Mouse (Mus musculus) cerebellum, adult 8-10 months (tissue): Measurements from ENCODE around the gene Txnrd2.

Source experiments
- DNase-seq: peaks from one replicate; pipeline ENCODE4 v3.0.0; 2022

Txnrd2 gene

GRCm38 (mm10) chr16:18418756-18419602 lies 7.2 kb upstream of the Txnrd2 start:
- DNase-seq, result no peak

- no peak for DNase-seq
These were observed 6.6 kb upstream of the Txnrd2 start for GRCm38 (mm10) chr16:18419603-18420026.

GRCm38 (mm10) chr16:18420571-18420970 lies 5.6 kb upstream of the Txnrd2 start:
- DNase-seq, result no peak

DNA sequence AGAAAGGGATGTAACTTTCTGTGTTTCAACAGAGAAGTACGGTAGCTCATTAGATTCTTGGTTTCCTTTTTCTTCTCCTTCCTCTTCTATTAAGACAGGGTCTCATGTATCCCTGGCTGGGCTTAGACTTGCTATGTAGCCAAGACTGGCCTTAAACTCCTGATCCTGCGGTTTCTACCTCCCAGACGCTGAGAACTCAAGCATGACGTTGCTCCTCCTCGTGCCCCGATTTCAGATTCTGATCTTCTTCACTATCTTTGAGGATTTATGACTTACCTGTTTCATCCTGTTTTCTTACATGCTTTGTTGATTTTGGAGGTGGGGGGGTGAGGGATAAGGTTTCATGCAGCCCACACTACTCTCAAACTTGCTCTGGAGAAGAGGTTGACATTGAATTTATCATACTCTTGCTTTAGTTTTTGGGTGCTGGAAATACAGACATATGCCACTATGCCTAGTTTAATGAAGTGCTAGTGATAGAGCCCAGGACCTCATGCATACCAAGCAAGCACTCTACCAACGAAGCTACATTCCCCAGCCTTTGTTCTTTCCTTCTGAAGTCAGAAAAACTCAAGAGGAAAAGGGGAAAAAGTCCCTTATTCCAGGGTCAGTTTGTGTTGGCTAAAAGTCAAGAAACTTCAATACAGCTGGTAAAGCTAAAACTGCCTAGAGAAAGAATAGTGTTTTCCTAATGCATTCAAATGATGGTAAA lies 2.8 kb upstream of the Txnrd2 start:
- DNase-seq, result no peak

DNA sequence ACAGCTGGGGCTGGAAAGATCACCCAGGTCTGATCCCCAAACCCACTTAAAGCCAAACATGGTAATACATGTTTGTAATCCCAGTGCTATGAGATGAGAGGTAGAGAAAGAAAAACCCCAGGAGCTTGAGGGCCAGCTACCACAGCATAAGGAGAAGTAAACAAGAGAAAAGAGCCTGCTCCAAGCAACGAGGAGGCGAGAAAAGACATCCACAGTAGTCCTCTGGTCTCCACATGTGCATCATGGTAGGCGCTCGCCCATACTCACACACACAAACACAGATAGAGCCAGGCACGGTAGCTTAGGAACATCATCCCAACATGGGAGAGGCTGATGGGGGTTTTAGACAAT lies 2.3 kb upstream of the Txnrd2 start:
- DNase-seq, result no peak

GRCm38 (mm10) chr16:18424364-18425045 lies 1.7 kb upstream of the Txnrd2 start:
- DNase-seq, result no peak

DNA sequence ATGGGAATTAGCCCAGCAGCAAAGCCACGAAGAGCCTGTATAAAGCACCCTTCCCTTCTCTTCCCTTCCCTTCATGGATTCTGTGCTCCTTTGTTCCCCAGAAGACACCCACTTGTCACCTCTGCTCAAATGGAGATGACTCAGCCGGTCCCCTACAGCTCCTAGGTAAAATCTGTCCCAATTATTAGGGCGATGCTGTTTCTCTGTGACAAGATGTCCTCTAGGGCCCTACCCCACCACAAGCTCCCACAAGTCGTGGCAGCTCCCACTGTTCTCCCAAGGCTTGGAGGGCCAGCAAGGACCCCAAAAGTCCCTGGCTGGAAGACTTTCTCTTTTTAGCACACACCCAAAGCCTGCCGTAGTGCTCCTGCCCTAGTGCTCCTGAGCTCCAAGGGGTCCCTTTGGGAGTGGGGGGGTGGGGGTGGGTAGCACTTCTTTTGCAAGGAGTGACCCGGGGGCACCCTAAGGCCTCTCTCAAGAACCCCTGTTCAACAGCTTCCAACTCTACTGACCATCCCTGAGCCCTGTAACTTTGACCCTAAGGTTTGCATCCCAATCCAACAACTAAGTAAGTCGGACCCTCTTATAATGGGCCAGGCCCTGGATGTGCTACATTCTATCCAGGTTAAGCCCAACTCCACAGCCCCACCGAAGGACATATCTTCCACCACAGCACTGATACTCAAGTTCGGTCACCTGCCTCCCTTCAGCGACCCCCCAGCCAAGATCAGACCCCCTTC lies 539 bp upstream of the Txnrd2 start:
- DNase-seq, result peak; percentile 32

- no peak for DNase-seq
These were observed 657 bp downstream of the Txnrd2 start, which contains the start of gene Comt for GRCm38 (mm10) chr16:18426802-18427280. Comt (minus strand) TSS chr16:18426852.

DNA sequence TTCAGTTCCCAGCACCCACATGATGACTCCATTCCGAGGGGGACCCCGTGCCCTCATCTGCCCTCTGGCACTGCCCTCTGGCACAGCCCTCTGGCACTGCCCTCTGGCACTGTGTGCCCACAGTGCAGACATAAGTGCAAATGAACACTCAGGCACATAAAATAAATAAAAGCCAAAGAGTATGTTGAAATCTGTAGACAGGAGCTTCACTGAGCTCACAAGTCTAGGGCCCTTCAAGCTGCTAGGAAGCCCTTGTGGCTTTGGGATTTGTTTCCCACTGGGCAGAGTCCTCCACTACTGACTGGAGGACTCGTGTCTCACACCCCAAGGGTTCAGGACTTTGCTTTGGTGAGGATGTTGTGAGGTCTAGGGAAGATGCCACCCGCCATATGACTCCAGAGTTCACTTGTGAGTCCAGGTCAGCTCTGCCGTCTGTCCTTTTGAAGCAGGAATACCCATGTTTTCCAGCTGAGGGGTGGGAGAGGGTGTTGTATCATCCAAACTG lies 1.9 kb downstream of the Txnrd2 start:
- no peak for DNase-seq

DNA sequence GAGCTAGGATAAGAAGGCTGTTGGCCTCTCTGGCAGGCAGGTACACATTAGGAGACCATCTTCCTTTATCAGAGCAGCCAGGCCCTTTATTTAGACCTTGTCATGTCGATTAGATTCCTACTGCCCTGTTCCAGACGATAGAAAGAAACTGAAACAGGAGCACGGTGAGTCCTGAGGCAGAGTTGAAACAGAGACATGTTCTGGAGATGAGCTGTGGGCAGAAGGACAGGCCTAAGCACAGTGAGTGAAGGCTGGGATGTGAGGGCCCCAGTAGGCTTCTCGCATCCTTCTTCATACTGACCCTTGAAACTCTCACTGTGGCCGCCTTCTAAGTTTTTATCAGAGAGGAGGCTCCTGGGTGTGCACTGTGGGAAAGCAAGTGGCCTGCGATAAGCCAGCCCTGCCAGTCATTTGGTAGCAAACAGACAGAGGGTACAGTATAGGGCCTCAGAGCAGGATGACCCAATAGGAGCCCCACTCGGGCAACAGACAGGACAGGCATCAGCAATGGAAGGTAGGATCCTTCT lies 2.4 kb downstream of the Txnrd2 start:
- DNase-seq, result no peak

GRCm38 (mm10) chr16:18429641-18430040 lies 3.5 kb downstream of the Txnrd2 start:
- no peak for DNase-seq

DNA sequence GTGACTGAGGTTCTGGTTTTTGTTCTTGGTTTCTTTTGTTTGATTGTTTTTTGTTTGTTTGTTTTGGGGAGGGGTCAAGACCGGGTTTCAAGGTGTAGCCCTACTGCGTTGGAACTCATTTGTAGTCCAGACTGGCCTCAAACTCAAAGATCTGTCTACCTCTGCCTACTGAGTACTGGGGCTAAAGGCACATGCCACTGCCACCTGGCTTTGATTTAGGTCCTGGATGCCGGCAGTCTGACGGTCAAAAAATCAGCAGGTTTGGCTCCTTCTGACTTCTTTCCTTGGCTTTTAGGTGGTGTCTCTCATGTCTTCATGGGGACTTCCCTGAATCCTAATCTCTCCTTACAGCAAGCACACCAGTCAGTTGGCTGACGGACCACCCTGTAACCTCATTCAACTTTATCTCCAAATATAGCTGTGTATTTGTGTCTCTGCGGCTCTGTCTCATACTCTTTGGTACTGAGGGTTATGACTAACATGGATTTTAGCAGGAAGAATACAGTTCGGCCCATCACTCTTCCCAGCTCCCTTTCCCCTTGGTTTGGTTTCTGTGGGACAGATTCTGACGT lies 4.5 kb downstream of the Txnrd2 start:
- DNase-seq, result no peak

GRCm38 (mm10) chr16:18433341-18433920 lies 7.2 kb downstream of the Txnrd2 start:
- no peak for DNase-seq

DNA sequence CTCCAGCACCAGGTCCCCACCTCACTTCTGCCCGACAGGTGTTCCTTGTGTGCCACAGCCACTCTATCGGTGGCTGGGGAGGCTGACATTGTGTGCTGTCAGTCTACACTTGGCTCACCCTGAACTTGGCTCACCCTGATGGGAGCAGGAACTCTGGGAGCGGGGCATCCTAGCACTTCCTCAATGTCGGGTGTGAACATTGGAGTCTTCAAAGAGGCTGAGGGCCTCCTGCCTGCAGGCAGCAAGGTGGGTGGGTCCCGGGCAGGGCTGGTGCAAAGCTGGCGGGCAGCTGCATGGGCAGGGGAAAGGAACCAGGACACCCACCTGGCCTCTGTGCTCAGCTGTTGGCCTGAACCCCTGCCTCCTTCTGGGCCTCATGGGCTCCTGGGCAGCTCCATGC lies 9.9 kb downstream of the Txnrd2 start:
- no peak for DNase-seq

DNA sequence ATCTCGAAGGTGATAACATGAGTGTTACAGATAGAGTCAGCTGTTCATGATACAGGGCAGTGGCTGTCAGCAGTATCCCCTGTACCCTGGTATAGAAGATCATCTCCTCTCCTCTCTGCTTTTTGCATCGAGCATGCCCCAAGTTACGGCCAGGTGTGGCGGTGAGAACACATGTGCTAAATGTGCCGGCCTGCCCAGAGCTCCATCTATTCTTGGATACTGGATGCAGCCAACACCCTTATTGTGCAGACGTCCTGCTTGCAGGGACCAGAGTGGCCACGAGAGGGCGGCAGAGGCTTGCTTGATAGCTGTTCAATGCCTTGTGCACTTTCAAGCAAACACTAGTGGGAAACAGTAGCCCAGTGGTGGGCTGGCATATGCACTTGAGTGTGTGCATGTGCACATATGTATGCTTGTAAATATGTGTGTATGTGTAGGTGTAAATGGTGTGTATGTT lies 17.2 kb downstream of the Txnrd2 start:
- DNase-seq, result peak; percentile 97

DNA sequence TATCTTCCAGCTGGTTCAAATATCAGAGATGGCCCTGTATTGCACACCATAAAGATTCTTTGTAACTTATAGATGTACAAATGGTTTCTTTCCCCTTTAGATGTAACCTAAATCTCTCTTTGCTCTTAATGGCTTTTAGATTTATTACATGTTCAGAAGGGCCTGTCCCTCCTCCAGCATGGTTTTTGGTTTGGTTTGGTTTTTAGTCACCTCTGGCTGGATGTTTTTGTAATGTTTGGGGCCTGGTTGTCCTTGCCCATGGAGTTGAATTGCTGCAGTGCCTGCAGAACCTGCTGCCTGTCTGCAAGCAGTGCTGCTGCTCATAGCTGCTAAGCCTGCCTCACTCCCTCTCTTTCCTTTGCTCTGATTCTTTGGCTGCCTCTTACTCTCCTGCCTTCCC lies 21.1 kb downstream of the Txnrd2 start:
- DNase-seq, result no peak

GRCm38 (mm10) chr16:18448104-18448503 lies 21.9 kb downstream of the Txnrd2 start:
- DNase-seq, result no peak

GRCm38 (mm10) chr16:18449005-18449404 lies 22.8 kb downstream of the Txnrd2 start:
- DNase-seq, result no peak

DNA sequence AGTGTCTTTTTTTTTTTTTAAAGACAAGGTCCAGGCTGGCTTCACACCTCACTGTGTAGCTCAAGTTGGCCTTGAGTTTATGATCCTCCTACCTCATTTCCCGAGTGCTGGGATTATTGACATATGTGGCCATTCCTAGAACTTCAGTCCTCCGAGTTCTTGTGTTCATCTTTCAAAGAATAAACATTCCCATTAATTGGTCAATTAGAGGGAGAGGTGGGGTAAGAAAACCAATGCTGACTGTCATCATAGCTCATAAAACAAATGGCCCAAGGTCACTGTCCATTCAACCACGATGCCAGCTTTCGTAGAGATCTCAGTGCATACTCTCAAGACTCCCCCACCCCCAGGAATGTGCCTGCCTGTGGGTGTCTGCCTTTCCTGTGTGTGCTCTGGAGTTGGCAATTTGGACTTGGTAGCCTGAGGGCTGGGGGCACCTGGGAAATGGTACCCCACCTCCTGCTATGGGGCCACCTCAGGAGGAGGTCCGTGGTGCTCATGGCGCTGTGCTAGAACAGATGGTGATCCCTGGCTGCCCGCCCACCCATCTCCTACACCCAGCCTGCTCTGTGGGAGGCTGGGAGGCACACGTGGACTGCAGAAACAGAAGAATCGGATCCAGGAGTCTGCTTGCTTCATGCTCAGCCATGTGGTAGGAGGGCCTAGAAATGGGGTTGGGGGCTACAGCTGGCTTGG lies 25.4 kb downstream of the Txnrd2 start:
- DNase-seq, result peak; percentile 63

GRCm38 (mm10) chr16:18452361-18452862 lies 26.2 kb downstream of the Txnrd2 start:
- DNase-seq, result peak; percentile 36

GRCm38 (mm10) chr16:18453846-18454245 lies 27.7 kb downstream of the Txnrd2 start:
- DNase-seq, result no peak
